Mouse (Mus musculus) midbrain, embryonic 11.5 days (tissue): ENCODE measurements around the gene Ctns. TPM values are rescaled to one million over a fixed set of nuclear protein-coding genes. Genes with fewer than 3 reads are reported as not detected.

Experiments
- ATAC-seq: fragments of 200-750 bp; cut with Nextera tagmentation; 2 replicates; pipeline ENCODE4 v1.8.0; 2017; ENCODE audit warnings: moderate TSS enrichment, moderate library complexity; ENCODE audit not compliant: low FRiP score
- DNase-seq: peaks from one replicate; pipeline ENCODE4 v3.0.0; 2015; ENCODE audit warnings: low spot score; ENCODE audit errors: missing footprints
- H3K27ac ChIP-seq: fragments of 300-500 bp; sonication (generic); 2 replicates; pipeline ENCODE4 v1.5.1; 2014; ENCODE audit warnings: low read depth, low read length
- H3K27me3 ChIP-seq: fragments of 300-500 bp; sonication (generic); 2 replicates; pipeline ENCODE4 v1.6.1; 2014; ENCODE audit warnings: mild to moderate bottlenecking, low read length, moderate library complexity, mixed read lengths; ENCODE audit not compliant: control insufficient read depth, insufficient read depth
- H3K36me3 ChIP-seq: fragments of 300-500 bp; sonication (generic); 2 replicates; pipeline ENCODE4 v1.6.1; 2014; ENCODE audit warnings: mild to moderate bottlenecking, low read length, moderate library complexity, mixed read lengths; ENCODE audit not compliant: control insufficient read depth, insufficient read depth
- H3K4me1 ChIP-seq: fragments of 300-500 bp; sonication (generic); 2 replicates; pipeline ENCODE4 v1.6.1; 2014; ENCODE audit warnings: low read length; ENCODE audit not compliant: control insufficient read depth, insufficient read depth
- H3K4me2 ChIP-seq: fragments of 300-500 bp; sonication (generic); 2 replicates; pipeline ENCODE4 v1.6.1; 2014; ENCODE audit warnings: mild to moderate bottlenecking, moderate library complexity
- H3K4me3 ChIP-seq: fragments of 300-500 bp; sonication (generic); 2 replicates; pipeline ENCODE4 v1.5.1; 2014; ENCODE audit warnings: low read depth, low read length
- H3K9ac ChIP-seq: fragments of 300-500 bp; sonication (generic); 2 replicates; pipeline ENCODE4 v1.6.1; 2014; ENCODE audit warnings: low read length
- H3K9me3 ChIP-seq: fragments of 300-500 bp; sonication (generic); 2 replicates; pipeline ENCODE4 v1.6.1; 2016; ENCODE audit warnings: low read length; ENCODE audit not compliant: control insufficient read depth
- WGBS: fragments of 180-500 bp; shearing (Covaris S2); extraction: QIAGEN DNeasy Blood & Tissue Kit; methylation state at CpG from one replicate; pipeline ENCODE4 v1.1.7; 2014; 5-methylcytosine and 5-hydroxymethylcytosine counted together
- polyA plus RNA-seq: library from polyadenylated mRNA; unstranded; fragments of >200 nt; fragmentation: Nextera tagmentation; extraction: Ambion mirVana; gene quantifications from 2 replicates; pipeline ENCODE4 v1.2.1, GENCODE M21; 2014

Ctns gene
- polyA plus RNA-seq, 1 experiment from 2014 or later, result 19.1 TPM

GRCm38 (mm10) chr11:73137591-73138501, 61.0 kb downstream of the Ctns start, which contains the start of gene Haspin:
Gene Haspin, minus strand, starts transcription at chr11:73138294.
- H3K27me3 ChIP-seq, result no peaks in the 10 kb centered on the region
- ATAC-seq, result peak; percentile 95
- H3K4me1 ChIP-seq, result peaks cover 12% of the 10 kb centered on the region
- H3K9me3 ChIP-seq, result no peaks in the 10 kb centered on the region
- DNase-seq, result peak; percentile 99
- peak within 1 kb of the TSS; percentile 84 for H3K4me3 ChIP-seq
- H3K36me3 ChIP-seq, result peaks cover 8% of the 10 kb centered on the region
- peak within 1 kb of the TSS; percentile 85 for H3K9ac ChIP-seq
- H3K4me2 ChIP-seq, result peak within 1 kb of the TSS; percentile 59
- WGBS, result under 1% methylated on average over 79 of the region's 84 CpGs
- H3K27ac ChIP-seq, result no peak within 1 kb of the TSS; the same call in 1 of the 2 replicates

GRCm38 (mm10) chr11:73137116-73137515, 61.7 kb downstream of the Ctns start:
- no peak for ATAC-seq
- WGBS, result 54% methylated on average over 11 of the region's 11 CpGs
- peak overlapping the region; percentile 59 for H3K4me2 ChIP-seq
- H3K4me3 ChIP-seq, result peak overlapping the region; percentile 84
- peaks cover 12% of the 10 kb centered on the region for H3K4me1 ChIP-seq
- peak overlapping the region; percentile 85 for H3K9ac ChIP-seq
- H3K27ac ChIP-seq, result no peak overlapping the region
- H3K9me3 ChIP-seq, result no peaks in the 10 kb centered on the region
- no peaks in the 10 kb centered on the region for H3K27me3 ChIP-seq
- DNase-seq, result peak; percentile 83
- H3K36me3 ChIP-seq, result peaks cover 14% of the 10 kb centered on the region

GRCm38 (mm10) chr11:73136587-73136986, 62.3 kb downstream of the Ctns start:
- H3K27ac ChIP-seq, result no peak overlapping the region
- no peaks in the 10 kb centered on the region for H3K9me3 ChIP-seq
- peaks cover 14% of the 10 kb centered on the region for H3K36me3 ChIP-seq
- H3K4me3 ChIP-seq, result peak overlapping the region; percentile 84
- H3K4me1 ChIP-seq, result peaks cover 12% of the 10 kb centered on the region
- 91% methylated on average over 6 of the region's 6 CpGs for WGBS
- H3K27me3 ChIP-seq, result no peaks in the 10 kb centered on the region
- peak overlapping the region; percentile 59 for H3K4me2 ChIP-seq
- ATAC-seq, result no peak
- DNase-seq, result no peak
- H3K9ac ChIP-seq, result peak overlapping the region; percentile 85; the same call in 1 of the 2 replicates

GRCm38 (mm10) chr11:73134222-73134621, 64.6 kb downstream of the Ctns start:
- H3K4me2 ChIP-seq, result no peak overlapping the region
- H3K27ac ChIP-seq, result no peak overlapping the region
- peaks cover 12% of the 10 kb centered on the region for H3K4me1 ChIP-seq
- WGBS, result 89% methylated on average over 5 of the region's 5 CpGs
- no peak for DNase-seq
- no peak overlapping the region for H3K9ac ChIP-seq
- H3K9me3 ChIP-seq, result no peaks in the 10 kb centered on the region
- no peak overlapping the region for H3K4me3 ChIP-seq
- H3K27me3 ChIP-seq, result no peaks in the 10 kb centered on the region
- ATAC-seq, result no peak
- peaks cover 17% of the 10 kb centered on the region for H3K36me3 ChIP-seq

Other genes starting within 250 kb of the Ctns start
- gene Atp2a3, start 237.9 kb downstream of the Ctns start, polyA plus RNA-seq, result 0.59 and 0.95 TPM in 2 replicates
- gene P2rx1, start 199.9 kb downstream of the Ctns start, polyA plus RNA-seq, result 1.2 and 1.3 TPM in 2 replicates
- gene Camkk1, start 180.0 kb downstream of the Ctns start, polyA plus RNA-seq, result 3.7 and 4.2 TPM in 2 replicates
- 10.8 and 11.0 TPM in 2 replicates for gene Ncbp3, start 151.3 kb downstream of the Ctns start, polyA plus RNA-seq
- 0.21 and 0.27 TPM in 2 replicates for gene Itgae, start 108.5 kb downstream of the Ctns start, polyA plus RNA-seq
- 16.7 and 18.9 TPM in 2 replicates for gene Haspin, start 60.7 kb downstream of the Ctns start, polyA plus RNA-seq
- gene P2rx5, start 38.6 kb downstream of the Ctns start, polyA plus RNA-seq, result 0.08 and 0.23 TPM in 2 replicates
- gene Emc6, start 22.0 kb downstream of the Ctns start, polyA plus RNA-seq, result 125 TPM in 2 replicates
- 183 and 189 TPM in 2 replicates for gene Tax1bp3, start 22.0 kb downstream of the Ctns start, polyA plus RNA-seq
- gene Shpk, start 418 bp upstream of the Ctns start, polyA plus RNA-seq, result 1.1 TPM in 2 replicates
- not detected in 2 replicates for gene Trpv1, start 35.2 kb upstream of the Ctns start, polyA plus RNA-seq
- 0.05 TPM in 1 of 2 replicates, not detected in the other for gene Trpv3, start 68.3 kb upstream of the Ctns start, polyA plus RNA-seq
- gene Aspa, start 130.6 kb upstream of the Ctns start, polyA plus RNA-seq, result 0.10 TPM in 1 of 2 replicates, not detected in the other
- not detected in 2 replicates for gene Gm49340, start 130.7 kb upstream of the Ctns start, polyA plus RNA-seq
- not detected in 2 replicates for gene Spata22, start 130.7 kb upstream of the Ctns start, polyA plus RNA-seq
- not detected in 2 replicates for gene Olfr20, start 151.7 kb upstream of the Ctns start, polyA plus RNA-seq
- gene Olfr376, start 172.2 kb upstream of the Ctns start, polyA plus RNA-seq, result not detected in 2 replicates
- gene Olfr1, start 200.6 kb upstream of the Ctns start, polyA plus RNA-seq, result not detected in 2 replicates
- not detected in 2 replicates for gene Olfr378, start 229.4 kb upstream of the Ctns start, polyA plus RNA-seq